Mouse (Mus musculus) adrenal gland, adult 2 months (tissue): ENCODE measurements around the gene Sh2d1b2. TPM values are rescaled to one million over a fixed set of nuclear protein-coding genes. Genes with fewer than 3 reads are reported as not detected.
"Not testable (repeated sequence)": the region's sequence is repeated elsewhere in the genome, so short reads cannot be mapped to it uniquely, and the experiment has no call there.

Experiments
- DNase-seq: peaks from one replicate; pipeline ENCODE4 v3.0.0; 2021
- long read RNA-seq: library from polyadenylated mRNA; stranded (forward); transcript quantifications from one replicate; pipeline ENCODE4 v2.0.0, GENCODE M21; 2021
- polyA plus RNA-seq: library from polyadenylated mRNA; depleted of rRNA; stranded (reverse); fragments of >200 nt; gene quantifications from 2 replicates; pipeline ENCODE4 v1.2.3, GENCODE M21; 2012; rRNA removed
- total RNA-seq, 2 experiments: library from RNA; stranded (reverse); gene quantifications; 2 replicates each; pipeline ENCODE4 v1.2.3; 2021

Sh2d1b2 gene
- total RNA-seq (not detected), polyA plus RNA-seq (not detected in 2 replicates)
- long read RNA-seq = 0 reads

GRCm38 (mm10) chr1:170232688-170233087 is at the start of gene Sh2d1b2:
Gene Sh2d1b2, plus strand, starts transcription at chr1:170232749.
- DNase-seq = not testable (repeated sequence)

GRCm38 (mm10) chr1:170185137-170185536 is 47.4 kb upstream of the Sh2d1b2 start:
- DNase-seq = no peak

DNA sequence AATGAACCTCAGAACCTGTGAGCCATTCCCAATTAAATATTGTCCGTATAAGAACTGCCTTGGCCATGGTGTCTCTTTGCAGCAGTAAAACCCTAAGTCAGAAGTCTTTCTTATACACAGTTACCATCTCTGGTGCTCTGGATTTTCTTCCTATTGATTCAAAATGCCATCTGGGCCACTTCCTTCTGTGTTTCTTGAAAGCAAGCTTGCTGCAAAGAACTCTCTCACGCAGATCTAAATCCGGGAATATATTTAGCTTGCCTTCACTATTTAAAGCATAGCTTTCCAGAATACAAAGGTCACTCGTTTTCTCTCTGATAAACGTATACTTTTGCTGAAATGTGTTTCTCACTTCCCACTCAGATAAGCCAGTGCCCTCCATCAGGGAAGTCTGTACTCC is 46.0 kb upstream of the Sh2d1b2 start:
- DNase-seq = no peak

DNA sequence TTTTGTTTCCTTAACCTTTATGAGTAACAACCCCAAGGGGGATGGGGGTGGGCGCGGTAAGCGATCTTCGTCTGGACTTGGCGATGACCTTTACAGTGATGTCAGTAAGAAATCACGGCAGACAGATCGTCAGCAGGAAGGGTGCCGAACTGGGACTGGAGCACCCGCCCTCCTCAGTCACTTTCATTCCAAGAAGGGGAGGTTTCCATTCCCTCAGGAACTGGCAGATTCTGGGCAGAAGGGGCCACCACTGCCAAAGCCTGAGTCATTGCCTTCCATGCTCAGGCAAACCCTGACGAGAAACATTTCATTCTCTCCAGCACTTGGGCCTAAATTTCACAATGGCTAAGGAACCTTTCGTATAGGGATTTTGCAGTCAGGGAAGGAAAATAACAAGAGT is 43.9 kb upstream of the Sh2d1b2 start:
- DNase-seq = peak; percentile 83

- no peak for DNase-seq
Observed at GRCm38 (mm10) chr1:170190225-170190624, 42.3 kb upstream of the Sh2d1b2 start.

- no peak for DNase-seq
Observed at GRCm38 (mm10) chr1:170191925-170192324, 40.6 kb upstream of the Sh2d1b2 start.

GRCm38 (mm10) chr1:170196211-170196610 is 36.3 kb upstream of the Sh2d1b2 start:
- no peak for DNase-seq

GRCm38 (mm10) chr1:170200379-170200778 is 32.2 kb upstream of the Sh2d1b2 start:
- DNase-seq = peak; percentile 31

DNA sequence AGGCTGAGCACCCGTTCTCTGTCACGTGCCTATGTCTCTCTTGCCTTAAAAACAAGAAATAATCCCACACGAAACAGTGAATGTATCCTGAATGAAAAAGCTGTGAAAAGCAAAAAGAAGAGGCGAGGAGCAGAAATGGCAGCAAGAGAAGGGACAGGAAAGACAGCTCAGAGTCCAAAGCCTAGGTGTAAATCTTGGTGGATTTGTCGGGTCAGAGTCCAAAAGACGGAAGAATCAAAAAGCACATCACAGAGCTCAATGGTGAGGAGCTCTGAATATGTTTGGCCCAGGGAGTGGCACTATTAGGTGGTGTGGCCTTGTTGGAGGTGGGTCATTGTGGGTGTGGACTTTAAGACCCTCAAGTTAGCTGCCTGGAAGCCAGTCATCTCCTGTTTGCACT is 26.2 kb upstream of the Sh2d1b2 start:
- DNase-seq = no peak

- no peak for DNase-seq
Observed at GRCm38 (mm10) chr1:170213181-170213879, 19.2 kb upstream of the Sh2d1b2 start.

- no peak for DNase-seq
Observed at GRCm38 (mm10) chr1:170214383-170214756, 18.2 kb upstream of the Sh2d1b2 start.

- peak; percentile 94 for DNase-seq
Observed at GRCm38 (mm10) chr1:170214757-170215522, 17.6 kb upstream of the Sh2d1b2 start, which contains the start of gene Uhmk1. Gene Uhmk1, minus strand, starts transcription at chr1:170215397.

DNA sequence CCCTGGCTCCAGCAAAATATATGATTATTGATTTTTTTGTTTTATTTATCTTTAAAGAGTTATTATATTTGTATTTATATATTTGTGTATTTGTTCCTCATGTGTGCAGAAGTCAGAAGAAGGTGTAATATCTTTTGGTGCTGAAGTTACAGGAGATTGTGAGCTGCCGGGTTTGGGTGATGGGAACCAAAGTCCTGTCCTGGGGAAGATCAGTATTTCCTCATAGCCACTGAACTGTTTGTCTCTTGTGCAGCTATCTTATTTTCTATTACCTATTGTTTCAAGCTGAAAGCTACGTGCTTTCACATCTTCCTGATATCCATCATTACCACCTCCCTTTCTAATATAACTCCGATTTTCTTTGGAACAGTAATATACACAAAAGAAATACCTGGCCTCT is 17.0 kb upstream of the Sh2d1b2 start:
- no peak for DNase-seq

DNA sequence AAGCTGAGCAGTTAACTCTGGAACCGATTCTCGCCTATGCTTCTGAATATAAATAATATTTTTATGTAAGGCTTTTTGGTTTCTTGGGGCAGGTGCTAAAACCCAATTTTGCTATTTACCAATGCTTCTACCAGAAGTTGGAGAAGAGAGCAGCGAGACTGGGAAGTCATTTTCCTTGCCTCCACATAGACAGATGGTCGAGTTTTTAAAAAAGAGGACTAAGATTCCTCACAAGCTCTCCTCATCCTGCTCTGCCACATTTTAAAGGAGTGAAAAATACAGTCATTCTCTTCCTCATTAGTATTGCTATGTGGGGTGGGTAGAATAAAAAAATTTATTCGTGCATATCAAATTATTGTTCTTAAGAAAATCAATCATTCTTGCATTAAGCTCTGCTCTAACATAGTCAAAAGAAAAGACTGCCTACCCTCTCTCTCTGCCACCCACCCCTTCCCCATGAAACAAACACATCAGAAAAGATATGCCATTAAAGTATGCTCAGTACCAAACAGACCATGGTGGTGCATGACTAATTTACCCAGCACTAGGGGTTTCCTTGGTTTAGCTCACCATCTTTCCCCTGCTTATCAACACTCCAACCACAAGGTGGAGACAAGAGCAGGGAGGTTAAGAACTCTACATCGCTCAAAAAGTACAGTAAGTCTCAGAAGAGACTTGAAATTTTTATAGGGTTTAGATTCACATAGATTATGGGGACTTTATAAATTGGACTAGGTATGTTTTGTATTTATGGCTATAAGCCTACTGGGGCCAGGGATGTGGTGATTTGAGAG is 14.3 kb upstream of the Sh2d1b2 start:
- no peak for DNase-seq

- DNase-seq = no peak
Observed at GRCm38 (mm10) chr1:170220351-170220750, 12.2 kb upstream of the Sh2d1b2 start.

DNA sequence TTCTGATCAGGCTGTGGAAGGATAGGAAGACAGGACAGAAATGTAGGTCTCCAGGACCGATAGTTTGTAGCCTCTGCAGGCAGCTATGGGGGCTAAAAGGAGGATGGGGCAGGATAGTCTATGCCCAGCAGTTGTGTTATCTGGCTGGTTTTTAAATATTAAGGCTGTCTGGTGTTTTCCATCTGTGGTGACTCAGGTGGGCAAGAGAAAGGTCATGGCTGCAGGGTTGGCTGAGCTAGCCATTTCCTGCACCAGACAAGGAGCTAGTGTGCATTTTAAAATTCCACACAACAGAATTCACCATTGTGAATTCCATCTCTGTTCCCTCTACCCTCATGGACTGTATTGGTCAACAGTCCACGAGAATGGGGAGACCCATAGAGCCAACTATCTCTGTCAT is 9.3 kb upstream of the Sh2d1b2 start:
- DNase-seq = peak; percentile 52

DNA sequence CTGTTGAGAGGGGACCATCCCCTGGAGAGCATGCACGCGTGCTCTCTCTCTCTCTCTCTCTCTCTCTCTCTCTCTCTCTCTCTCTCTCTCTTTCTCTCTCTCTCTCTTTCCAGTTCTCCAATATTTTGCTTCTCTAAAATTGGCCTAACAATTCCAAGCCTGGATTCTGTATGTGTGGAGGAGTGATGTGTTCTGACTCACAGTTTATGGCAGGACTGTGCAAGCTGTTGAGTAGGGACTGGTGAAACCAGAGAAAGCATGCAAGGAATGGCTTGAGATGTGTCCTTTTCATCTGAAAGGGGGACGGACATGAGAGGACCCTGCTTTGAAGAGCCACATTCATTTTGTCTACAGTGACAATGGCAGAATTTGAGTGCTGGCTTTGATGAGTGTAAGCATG is 12.5 kb downstream of the Sh2d1b2 start:
- DNase-seq = no peak

DNA sequence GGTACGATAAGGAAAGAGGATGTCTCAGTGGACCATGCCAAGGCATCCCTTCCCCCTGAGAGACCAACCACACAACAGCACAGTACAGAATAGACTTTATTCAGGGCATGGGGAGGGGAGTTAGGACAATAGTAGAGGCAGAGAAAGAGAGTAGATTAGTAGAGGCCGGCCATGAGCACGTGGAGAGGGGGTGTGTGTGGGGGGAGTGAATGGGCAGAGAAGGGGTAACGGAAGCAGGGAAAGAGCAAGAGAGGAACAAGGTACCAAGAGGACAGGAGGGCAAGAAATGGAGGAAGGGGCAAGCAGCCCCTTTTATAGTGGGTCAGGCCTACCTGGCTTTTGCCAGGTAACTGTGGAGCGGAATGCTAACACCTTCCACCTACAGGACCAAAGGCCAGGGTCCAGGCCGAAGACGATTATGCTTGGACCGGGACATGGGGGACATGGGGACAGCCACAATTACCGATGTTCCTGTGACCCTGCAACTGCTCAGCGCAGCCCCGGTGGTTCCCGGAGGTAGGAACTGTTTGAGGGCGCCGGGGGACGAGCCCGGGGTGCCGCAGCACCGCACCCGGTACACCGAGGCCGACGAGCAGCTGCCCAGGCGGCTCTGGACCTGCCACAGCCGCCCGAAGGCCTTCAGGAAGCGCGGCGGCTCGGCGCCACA is 22.5 kb downstream of the Sh2d1b2 start:
- DNase-seq = no peak

DNA sequence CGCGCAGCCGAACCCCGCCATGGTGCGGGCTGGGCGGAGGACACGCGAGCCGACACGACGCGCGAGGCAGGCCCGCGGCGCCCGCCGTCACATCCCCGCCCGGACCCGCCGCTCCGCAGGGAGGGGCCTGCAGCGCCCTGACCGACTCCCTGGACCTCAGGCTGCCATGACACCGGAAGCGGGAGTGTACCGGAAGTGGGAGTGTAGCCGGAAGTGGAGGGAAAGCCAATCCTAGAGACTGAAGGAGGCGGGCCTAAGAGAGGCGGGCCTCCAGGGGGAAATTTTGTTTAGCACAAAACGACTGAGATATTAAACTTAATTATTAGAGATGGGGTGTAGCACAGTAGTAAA is 23.0 kb downstream of the Sh2d1b2 start:
- DNase-seq = peak; percentile 90

DNA sequence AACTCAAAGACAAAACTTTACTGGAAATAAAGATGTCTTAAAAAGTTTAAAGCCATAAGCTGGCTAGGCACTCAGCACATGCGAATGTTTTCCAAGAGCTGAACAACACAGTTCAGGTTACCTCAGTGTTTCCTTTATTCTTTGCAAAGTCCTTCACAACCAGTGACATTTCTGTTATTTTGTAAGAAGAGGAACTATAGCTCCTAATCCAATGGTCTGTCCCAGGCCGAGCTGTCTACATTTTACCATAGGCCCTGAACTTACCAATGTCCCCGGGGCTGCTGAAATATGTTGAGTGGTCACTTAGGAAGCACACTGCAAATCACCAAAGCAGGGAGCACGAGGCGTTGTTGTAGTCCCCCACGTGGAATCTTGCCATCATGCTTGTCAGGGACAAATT is 37.7 kb downstream of the Sh2d1b2 start:
- no peak for DNase-seq

DNA sequence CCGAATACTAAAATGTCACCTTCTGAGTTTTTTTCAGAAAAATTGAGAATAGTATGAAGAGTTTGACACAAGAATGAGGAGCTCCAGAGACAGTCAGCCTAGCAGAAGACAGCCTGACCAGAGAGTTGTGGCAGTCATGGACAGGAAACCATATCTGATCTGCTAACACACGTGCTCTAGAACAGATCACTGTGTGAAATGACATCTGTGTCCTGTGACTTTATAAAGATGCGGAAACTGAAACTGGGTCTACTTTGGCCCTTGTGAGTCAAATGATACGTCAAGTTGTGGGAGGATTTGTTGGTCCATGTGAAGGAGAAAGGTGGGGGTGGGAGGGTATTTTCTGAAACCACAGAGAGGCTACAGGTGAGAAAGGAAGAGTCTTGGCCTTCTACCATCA is 38.1 kb downstream of the Sh2d1b2 start:
- DNase-seq = no peak

DNA sequence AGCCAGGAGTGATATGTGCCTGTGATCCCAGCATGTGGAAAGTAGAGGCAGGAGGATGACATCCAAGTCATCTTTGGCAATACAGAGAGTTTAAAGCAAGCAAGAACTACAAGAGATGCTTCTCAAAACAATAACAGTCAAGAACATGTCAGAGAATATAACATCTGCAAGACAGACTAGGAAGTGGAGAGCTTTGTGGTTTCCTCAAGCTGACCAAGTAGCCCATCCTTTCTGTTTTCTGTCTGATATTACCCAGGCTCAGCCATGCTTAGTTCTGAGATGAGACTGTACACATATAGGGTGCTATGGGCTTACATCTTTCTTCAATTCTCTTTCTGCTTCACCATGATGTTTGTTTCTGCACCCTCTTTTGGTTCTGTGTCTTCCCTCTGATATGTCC is 40.7 kb downstream of the Sh2d1b2 start:
- DNase-seq = no peak
